Mouse (Mus musculus) layer of hippocampus, adult 2 months (tissue): Measurements from ENCODE around the gene Clic5. TPM values are rescaled to one million over a fixed set of nuclear protein-coding genes. Genes with fewer than 3 reads are reported as not detected.
A peak's percentile ranks its signal among the peaks of the same experiment; 100 is the strongest.

Experiments
- DNase-seq, 2 experiments: peaks; one replicate each; pipeline ENCODE4 v3.0.0; 2022; ENCODE audit warnings: low spot score in 2 of 2
- H3K27ac ChIP-seq: fragments of 200-600 bp; 2 replicates; pipeline ENCODE4 v1.8.1; 2022
- H3K4me3 ChIP-seq: fragments of 200-600 bp; 2 replicates; pipeline ENCODE4 v1.8.1; 2022; ENCODE audit warnings: mild to moderate bottlenecking
- CTCF ChIP-seq: fragments of 200-600 bp; conservative IDR thresholded peaks from 2 replicates; pipeline ENCODE4 v1.8.1; 2022; ENCODE audit warnings: antibody characterized with exemption, mild to moderate bottlenecking, moderate library complexity
- total RNA-seq, 2 experiments: library from RNA; stranded (reverse); gene quantifications; 2 replicates each; pipeline ENCODE4 v1.2.3; 2021

Clic5 gene
- total RNA-seq, 2 experiments from 2014 or later, result 3.3 to 4.2 TPM

DNA sequence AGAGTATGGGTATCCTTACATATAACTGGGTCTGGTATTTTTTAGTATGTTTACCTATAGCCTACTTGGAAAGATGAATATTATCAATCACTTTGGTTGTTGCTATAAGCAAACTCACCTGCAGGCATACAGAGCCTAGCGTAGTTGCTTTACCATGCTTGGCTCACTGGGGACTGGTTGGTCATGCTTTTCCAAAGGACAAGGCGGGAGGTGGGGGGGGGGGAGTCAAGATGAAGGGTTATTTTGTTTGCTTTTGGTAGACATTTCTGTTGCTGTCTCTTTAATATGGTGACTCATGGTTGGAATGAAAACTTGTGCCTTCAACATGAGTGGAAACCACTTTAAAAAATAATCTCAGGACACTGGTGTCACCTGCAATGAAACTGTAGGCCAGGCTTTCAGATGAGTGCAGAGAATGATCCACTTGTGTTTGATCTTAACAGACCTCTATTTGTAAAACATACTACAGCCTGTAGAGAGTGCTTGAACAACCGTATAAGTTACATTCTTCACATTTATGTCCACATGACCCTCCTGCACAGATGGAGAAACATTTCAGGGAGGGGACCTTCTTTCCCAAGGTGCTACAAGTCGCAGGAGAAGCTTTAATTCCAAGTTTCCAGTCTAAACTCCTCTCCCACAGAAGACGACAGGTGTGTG lies 24.7 kb downstream of the Clic5 start:
- no peak for TF ChIP-seq CTCF
- DNase-seq, result no peak
- H3K4me3 ChIP-seq, result no peak overlapping the region
- H3K27ac ChIP-seq, result no peak overlapping the region

DNA sequence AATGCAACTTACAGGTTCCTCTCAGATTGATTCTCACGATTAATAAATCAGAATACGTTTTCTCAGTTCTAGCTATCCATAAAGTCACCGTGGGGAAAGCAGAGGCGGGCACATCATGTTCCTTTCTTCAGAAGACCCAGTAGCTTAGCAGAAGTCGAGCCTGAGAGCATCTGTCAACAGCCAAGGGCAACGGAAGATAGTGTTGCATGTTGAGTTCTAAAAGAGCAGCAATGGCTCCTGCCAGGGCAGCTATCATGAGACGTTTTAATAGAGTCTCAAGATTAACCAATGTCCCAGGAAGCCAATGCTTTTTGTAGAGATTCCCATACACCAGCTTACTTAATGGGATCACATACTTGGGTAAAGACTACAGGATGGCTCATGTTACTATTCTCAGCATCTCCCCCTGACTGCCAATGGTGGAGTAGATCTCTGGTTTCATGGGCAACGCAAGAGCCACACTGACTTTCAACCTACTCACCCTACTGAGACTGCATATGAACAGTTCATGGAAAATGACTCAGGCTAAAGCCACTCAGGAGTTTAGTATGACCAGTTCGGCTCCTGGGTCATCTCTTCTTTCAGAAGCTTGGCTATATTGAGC lies 26.9 kb downstream of the Clic5 start:
- no peak overlapping the region for H3K27ac ChIP-seq
- no peak overlapping the region for H3K4me3 ChIP-seq
- TF ChIP-seq CTCF, result no peak
- no peak for DNase-seq

DNA sequence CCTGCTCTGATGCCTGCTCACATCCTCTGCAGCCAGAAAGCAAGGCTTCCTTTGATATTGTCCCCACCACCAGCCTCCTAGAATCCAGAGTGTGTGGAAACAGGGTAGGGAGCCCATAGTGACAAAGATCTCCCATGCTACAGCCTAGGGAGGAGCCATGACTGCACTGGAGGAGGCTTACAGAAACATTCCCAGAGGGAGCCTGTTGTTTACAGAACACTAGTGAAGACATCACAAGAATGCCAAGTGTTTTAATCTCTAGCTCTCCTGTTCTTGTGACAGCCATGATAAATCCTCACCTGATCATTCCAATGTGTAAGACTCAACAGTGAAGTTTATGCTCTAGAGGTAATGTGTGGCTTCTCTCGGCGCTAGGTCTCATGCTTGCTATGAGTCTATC lies 28.8 kb downstream of the Clic5 start:
- no peak for TF ChIP-seq CTCF
- DNase-seq, result no peak
- H3K4me3 ChIP-seq, result no peak overlapping the region
- H3K27ac ChIP-seq, result no peak overlapping the region

DNA sequence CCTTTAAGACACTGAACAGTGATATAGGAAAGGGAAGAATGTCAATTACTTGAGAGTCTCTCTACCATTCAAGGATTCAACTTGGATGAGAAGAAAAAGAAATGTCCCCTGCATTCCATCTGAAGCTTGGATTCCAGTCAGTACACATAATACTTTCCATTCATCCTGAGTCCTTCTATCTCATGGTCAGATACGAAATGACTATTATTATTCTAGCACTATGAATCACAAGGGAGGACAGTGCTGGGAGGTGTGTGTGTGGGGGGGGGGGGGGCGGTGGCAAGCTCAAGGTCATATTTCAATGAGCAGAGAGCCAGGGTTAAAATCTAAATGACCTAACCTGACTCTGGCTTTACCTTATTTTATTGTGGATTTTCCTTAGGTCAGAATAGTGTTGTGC lies 31.6 kb downstream of the Clic5 start:
- DNase-seq, result no peak
- TF ChIP-seq CTCF, result no peak

DNA sequence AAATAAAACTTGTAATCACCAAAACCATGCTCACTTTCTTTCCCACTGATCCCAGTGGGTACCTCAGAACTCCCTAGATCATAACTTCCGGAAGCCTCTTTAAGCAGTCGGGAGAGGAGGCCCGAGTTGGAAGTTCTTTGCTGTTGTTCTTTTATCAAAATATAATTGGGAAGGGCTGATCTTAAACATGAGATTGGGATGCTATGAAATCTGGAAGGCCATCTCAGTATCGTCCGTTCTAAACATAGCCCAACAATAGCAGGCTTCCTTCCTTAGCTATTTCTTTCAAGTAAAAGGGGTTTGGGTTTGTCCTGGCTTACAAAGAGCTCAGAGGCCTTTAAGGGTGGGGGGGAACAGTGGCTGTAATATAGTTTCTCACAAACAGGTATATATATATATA lies 40.0 kb downstream of the Clic5 start:
- DNase-seq, result no peak
- Histone ChIP-seq H3K4me3 (no peak overlapping the region), H3K27ac (0 out of 2 replicates have a peak overlapping the region, but pooled peaks have one; percentile 14)
- TF ChIP-seq CTCF, result no peak

More for the DNA sequence above, 31.6 kb downstream of the Clic5 start:
- Histone ChIP-seq H3K4me3 (no peak overlapping the region), H3K27ac (no peak overlapping the region)

DNA sequence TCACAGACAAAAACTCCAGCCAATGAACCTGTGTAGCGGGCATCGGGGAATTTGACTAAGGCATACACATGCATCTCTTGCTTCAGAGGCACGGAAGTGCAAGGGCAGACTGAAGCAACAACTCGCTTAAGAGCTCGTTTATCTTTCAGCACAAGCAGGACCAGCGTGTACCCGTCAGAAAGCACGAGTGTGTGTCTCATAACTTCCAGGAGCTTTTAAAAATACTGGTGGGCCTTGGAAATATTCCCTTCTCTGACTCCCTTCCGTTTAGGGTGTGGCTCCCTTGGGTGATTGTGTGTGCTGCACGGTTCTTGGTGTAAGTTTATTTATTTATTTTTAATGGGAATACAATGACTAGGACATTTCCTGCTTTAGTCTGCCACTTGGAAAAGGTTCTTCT lies 41.7 kb downstream of the Clic5 start:
- no peak for DNase-seq
- H3K4me3 ChIP-seq, result no peak overlapping the region
- peak overlapping the region; percentile 49; the same call in 1 of the 2 replicates for H3K27ac ChIP-seq
- no peak for TF ChIP-seq CTCF

DNA sequence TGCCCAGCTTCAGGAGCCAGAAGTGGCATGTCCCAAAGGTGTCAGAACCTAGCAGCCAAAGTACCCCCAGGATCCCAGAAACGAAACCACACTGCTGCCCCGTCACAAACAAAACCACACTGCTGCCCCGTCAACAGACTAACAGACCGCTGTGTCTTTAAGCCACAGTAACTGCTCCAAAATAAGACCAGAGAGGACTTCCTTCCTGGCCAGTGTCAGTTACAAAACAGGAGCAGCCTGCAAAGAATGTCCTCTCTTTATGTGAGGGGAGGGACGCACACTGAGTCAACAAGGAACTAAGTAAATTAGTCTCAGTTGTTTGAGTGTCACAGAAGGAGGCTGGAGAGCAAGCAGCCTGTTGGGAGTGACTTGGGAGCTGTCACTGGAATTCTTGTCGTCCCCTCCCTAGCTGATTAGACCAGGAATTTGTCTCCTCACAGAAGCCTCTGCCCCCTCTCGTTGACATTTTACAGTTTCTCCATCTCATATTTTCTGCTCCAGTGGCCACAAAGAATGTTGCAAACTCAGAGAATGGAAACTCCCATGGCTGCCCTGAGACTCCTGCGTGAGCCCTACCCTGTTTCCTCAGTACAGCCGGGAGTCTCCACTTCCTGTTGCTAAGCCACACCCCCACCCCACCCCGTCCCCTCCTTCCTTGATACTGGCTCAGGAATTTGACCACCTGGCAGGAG lies 50.8 kb downstream of the Clic5 start:
- no peak overlapping the region for H3K4me3 ChIP-seq
- H3K27ac ChIP-seq, result peak overlapping the region; percentile 75
- DNase-seq, result no peak
- no peak for TF ChIP-seq CTCF

DNA sequence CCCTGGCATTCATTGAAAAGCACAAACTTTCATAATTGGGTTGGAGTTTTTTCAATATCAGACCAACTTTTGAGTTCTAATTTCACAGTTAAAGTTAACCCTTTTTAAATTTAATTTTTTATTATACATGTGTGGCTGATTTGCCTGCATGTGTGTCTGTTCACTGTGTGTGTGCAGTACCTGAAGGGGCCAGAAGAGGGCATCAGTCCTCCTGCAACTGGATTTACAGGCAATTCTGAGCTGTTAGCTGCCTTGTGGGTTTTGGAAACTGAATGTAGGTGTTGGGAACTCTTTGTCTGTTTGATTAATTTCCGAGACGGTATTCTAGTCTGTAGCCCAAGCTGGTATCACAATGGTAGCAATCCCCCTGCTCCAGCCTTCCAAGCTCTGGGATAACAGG lies 52.4 kb downstream of the Clic5 start:
- H3K27ac ChIP-seq, result no peak overlapping the region
- TF ChIP-seq CTCF, result peak; percentile 62
- DNase-seq, result no peak
- no peak overlapping the region for H3K4me3 ChIP-seq

DNA sequence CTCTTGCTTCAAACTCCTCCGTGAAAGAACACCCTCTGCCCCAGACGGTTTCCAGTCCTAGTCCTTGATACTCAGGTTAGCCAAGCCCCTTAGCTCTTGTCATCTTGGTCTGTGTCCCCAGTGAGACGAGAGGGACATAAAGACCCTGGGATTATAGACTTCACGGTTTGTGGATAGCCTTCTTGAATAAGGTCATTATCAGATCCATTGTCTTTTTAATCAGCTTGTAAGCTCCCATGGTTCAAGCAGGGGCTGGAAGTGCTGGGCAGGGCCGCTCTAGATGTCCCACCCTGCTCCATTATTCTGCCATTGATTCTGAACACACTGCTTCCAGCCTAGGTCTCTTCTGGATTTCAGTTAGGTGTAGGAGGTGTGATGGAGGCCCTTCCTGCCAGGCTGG lies 55.7 kb downstream of the Clic5 start:
- Histone ChIP-seq H3K27ac (no peak overlapping the region), H3K4me3 (no peak overlapping the region)
- no peak for DNase-seq
- no peak for TF ChIP-seq CTCF

DNA sequence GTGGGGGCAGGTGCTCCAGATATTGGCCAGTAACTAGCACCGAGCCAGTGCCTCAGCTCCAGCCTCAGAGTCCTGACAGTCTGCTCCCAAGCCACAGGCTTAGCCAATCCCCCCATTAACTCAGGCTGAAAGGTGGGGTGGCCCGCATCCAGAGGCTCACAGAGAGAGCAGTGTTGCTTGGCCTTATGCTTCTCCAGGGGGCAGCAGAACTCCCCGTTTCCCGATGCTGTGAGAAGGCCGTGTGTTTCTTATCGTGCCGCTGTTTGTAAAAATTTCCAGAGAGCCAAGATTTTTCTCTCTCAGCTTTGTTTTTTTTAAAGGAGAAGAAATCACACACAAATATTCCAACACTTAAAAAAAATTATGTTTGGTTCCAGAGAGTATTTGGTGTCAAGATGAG lies 56.2 kb downstream of the Clic5 start:
- Histone ChIP-seq H3K27ac (no peak overlapping the region), H3K4me3 (no peak overlapping the region)
- DNase-seq, result no peak
- peak; percentile 40 for TF ChIP-seq CTCF

DNA sequence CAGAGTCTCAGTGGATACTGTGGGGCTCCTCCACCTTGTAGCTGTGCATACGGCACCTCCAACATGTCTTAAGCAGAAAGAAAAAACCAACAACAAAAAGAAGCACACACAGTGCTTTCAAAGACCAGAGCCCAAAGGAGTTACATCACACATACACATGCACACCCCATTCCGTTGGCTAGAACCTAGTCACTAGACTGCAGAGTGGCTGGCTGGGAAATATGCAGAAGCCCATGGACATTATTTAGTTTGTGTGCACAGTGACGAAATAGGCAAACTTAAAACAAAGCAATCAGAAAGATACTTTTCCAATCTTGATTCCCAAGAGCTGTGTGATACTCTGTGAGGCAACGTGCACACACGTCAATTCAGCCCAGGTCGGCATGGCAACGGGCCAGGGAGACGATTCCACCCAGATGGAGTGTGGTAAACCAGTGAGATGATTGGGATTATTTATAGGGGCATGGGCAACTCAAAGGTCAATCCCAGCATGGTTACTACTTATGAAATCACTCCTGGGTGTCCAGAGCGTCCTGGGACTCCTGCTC lies 57.8 kb downstream of the Clic5 start:
- no peak overlapping the region for H3K4me3 ChIP-seq
- H3K27ac ChIP-seq, result no peak overlapping the region
- no peak for DNase-seq
- no peak for TF ChIP-seq CTCF

DNA sequence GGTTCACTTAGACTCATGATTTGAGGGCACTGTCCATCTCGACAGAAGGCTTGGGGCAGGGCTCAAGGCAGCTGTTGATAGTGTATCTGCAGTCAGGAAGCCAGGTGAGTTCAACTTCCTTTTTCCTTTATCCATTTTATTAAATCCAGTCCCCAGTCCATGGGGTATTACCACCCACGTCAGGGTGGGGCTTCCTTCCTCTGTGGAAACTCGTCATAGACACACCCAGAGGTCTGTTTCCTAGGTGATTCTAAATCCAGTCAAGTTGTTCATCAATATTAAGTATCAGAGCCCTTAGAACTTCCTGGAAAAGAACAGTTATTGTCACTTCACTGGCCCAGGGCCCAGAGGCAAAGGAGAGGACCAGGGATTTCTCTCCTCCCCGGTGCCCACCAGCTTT lies 61.2 kb downstream of the Clic5 start:
- DNase-seq, result no peak
- no peak for TF ChIP-seq CTCF
- Histone ChIP-seq H3K27ac (no peak overlapping the region), H3K4me3 (no peak overlapping the region)

DNA sequence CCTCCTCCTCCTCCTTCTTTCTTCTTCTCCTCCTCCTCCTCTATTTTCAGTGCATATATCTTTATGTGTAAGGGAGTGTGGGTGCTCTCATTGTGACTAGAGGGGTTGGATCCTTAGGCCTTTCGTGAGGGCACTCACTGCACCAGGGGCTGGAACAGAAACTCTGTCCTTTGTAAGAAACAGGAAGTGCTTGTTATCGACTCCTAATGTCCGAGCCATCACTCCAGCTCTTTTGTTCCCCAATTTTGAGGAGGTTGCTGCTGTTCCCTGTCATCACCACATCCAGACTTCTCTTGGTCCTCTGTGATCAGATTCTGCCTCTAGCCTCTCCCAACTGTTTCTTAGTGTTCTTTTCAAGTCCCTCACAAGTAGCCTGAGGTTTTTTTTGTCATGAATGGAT lies 64.3 kb downstream of the Clic5 start:
- H3K4me3 ChIP-seq, result no peak overlapping the region
- no peak for TF ChIP-seq CTCF
- DNase-seq, result no peak
- no peak overlapping the region for H3K27ac ChIP-seq
